Mouse (Mus musculus): Measurements from ENCODE around the gene Eid1. TPM values are rescaled to one million over a fixed set of nuclear protein-coding genes. Genes with fewer than 3 reads are reported as not detected.
A peak's percentile ranks its signal among the peaks of the same experiment; 100 is the strongest.

The Eid1 gene
- total RNA-seq, 2 experiments from 2014 or later, result 209 to 229 TPM

DNA sequence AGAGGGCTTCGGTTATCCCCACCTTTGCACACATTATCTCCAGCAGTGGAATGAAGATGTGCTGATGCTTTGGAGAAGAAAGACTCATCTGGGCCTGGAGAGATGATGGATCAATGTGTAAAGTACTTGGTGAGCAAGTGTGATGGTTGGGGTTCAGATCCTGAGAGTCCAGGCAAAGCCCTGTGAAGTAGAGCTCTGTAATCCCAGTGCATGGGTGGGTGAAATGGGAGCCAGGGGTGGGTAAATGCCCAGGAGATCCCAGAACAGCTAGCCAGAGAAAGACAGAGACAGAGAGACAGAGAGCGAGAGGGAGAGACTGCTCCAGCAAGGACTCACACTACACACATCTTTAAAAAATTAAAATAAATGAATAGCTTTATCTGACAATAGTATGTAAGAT lies 19.6 kb upstream of the Eid1 start:
- intact Hi-C loops (cut with DNase I), result no loop called here
- DNase-seq (ENCODE audit: extremely low spot score in 1 of 2, low spot score in 2 of 2), result no peak
- no peak overlapping the region for H3K4me3 ChIP-seq
- no peak overlapping the region for H3K27ac ChIP-seq
- TF ChIP-seq CTCF (IDR thresholded peaks at IDR 0.05), result no peak

DNA sequence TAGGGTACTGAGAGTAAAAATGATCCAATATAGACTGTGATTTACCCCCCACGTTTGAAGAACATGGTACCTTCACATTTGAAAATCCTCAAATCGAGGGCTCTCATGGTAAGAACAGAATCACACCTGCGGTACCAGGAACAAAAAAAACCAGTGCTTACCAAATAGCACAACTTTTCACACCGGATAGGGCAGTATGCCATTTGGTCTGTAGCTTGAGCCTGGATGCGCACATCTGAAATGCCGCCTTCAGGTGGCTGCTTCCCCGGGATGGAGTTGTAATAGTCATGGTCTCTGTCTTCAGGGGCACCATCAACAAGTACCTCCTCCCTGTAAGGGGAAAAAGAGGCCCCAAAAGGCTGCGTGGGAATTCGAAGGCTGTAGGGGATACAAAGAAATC lies 17.5 kb upstream of the Eid1 start:
- Histone ChIP-seq H3K4me3 (no peak overlapping the region), H3K27ac (no peak overlapping the region)
- no peak for DNase-seq (ENCODE audit: extremely low spot score in 1 of 2, low spot score in 2 of 2)
- TF ChIP-seq CTCF (IDR thresholded peaks at IDR 0.05), result no peak
- intact Hi-C loops (cut with DNase I), result no loop called here

DNA sequence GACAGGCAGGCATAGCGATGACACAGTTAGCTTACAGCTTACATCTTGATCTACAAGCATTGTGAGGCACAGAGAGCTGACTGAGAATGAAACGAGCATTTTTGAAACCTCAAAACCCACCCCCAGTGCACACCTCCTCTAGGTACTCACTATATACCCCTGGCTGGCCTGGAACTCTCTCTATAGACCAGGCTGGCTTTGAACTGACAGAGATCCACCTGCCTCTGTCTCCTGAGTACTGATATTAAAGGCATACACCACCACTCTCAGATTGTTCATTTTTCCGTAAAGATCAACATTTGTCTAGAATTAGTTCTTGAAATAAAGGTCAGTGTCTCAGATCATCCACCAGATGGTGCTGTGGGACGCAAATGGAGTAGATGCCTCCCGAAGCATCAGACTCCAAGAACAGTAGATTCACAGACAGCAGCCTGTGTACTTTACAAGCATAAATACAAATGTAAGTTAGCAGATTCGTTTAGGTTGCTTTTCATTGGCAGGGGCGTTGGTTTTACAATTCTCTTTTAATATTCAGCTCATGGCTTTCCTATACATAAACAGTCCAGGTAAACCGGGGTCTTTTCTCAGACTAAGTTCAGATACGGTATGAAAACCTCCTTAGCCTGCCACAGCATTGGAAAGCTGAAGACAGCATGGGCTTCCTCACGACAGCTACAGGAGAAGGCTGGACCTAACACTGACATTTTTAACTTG lies 12.9 kb upstream of the Eid1 start:
- intact Hi-C loops (cut with DNase I), result loop anchor here (1.0 to 5.0 kb wide), 3 partner anchors 71 to 861 kb away; no protein-coding TSS in a partner anchor
- DNase-seq (ENCODE audit: extremely low spot score in 1 of 2, low spot score in 2 of 2), result peak; percentile 62 to 69
- Histone ChIP-seq H3K27ac (no peak overlapping the region), H3K4me3 (0 out of 2 replicates have a peak overlapping the region, but pooled peaks have one; percentile 19)
- TF ChIP-seq CTCF (IDR thresholded peaks at IDR 0.05), result peak; percentile 84

DNA sequence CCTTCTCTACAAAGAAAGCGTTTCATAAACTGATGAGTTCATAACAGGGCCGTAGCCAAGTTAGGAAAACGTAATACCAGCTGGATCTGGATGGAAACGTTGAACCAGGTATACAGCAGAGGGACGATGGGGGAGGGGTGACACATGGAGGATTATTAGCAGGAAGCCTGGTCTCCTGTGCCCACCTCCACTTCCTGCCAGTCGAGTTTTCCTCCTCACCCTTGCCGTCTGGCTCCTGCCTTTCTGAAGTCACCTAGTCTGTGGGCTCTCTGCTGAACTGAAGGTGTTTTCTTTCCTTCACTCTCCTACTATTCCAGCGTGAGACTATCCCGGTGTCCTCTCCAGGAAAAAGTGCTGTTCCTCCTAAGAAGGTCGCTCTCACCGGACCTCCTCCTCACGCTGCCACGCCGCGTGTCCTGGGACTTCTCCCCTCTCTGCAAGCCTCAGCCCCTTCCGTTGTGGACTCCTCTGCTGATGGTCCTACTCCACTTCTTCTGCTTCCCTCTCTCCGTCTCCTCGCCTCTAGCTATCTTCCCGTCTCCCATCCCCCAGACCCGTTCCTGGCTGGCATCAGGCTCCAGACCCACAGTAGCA lies 12.3 kb upstream of the Eid1 start:
- TF ChIP-seq CTCF (IDR thresholded peaks at IDR 0.05), result no peak
- Histone ChIP-seq H3K27ac (no peak overlapping the region), H3K4me3 (no peak overlapping the region)
- no peak for DNase-seq (ENCODE audit: extremely low spot score in 1 of 2, low spot score in 2 of 2)
- intact Hi-C loops (cut with DNase I), result loop anchor here (1.0 to 5.0 kb wide), 3 partner anchors 71 to 860 kb away; no protein-coding TSS in a partner anchor

DNA sequence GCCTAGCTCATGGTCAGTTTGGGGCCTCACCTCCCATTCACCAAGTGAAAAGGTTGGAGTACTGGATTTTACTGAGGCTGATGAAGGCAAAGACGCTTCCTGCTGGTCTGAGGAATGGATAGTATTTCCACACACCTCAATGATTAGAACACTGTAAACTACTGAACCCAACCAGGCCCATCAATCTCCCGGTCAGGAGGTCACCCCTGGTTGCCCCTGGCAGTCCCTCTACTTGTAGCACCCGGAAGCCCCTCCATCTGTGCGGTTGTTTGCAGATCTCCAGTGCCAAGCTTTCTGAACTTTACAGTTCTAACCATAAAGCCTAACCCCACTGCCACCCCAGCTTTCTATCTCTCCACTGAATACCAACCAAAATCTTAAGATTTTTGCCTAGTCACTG lies 11.7 kb upstream of the Eid1 start:
- intact Hi-C loops (cut with DNase I), result loop anchor here (2.0 to 5.0 kb wide), 2 partner anchors 701 to 860 kb away; no protein-coding TSS in a partner anchor
- no peak for TF ChIP-seq CTCF (IDR thresholded peaks at IDR 0.05)
- DNase-seq (ENCODE audit: extremely low spot score in 1 of 2, low spot score in 2 of 2), result no peak
- Histone ChIP-seq H3K4me3 (no peak overlapping the region), H3K27ac (no peak overlapping the region)

DNA sequence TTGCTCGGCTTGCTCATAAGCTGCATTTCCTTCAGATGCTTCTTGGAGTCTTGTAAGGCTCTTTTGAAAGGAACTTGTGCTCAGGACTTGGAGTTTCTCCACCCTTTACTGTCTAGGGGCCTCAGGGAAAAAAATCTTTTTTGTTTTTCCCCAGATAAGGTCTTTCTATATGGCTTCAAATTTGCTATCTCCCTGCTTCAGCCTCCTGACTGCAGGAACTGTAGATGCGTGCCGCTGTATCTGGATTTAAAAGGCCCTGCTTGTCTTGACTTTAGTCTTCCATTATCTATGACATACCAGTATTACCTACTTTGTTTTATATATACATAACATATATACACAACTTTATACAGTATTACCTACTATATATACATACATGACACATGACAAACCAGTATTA lies 10.4 kb upstream of the Eid1 start:
- intact Hi-C loops (cut with DNase I), result loop anchor here (5.0 kb wide), 1 partner anchor 700 kb away; no protein-coding TSS in a partner anchor

DNA sequence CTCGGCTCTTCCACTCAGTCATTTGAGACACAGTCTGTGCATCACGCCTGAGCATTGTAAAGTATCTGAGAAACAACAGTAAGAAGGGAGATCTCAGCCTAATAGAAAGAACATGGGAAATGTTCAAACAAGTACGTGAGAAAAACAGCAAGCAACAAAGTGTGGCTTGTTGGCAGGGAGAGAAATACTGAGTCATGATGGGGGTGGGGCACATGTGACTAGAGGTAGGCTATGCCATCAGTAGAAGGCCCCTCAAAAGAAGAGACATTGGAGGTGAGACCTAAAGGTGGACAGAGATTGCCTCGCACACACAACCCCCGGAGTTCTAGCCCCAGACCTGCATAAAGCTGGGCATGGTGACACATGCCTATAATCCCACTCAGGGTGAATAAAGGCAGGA lies 7.7 kb upstream of the Eid1 start:
- no peak overlapping the region for H3K4me3 ChIP-seq
- intact Hi-C loops (cut with DNase I), result no loop called here
- TF ChIP-seq CTCF (IDR thresholded peaks at IDR 0.05), result no peak
- no peak for DNase-seq (ENCODE audit: extremely low spot score in 1 of 2, low spot score in 2 of 2)
- H3K27ac ChIP-seq, result no peak overlapping the region

More for the DNA sequence above, 10.4 kb upstream of the Eid1 start:
- Histone ChIP-seq H3K4me3 (no peak overlapping the region), H3K27ac (no peak overlapping the region)
- TF ChIP-seq CTCF (IDR thresholded peaks at IDR 0.05), result no peak
- no peak for DNase-seq (ENCODE audit: extremely low spot score in 1 of 2, low spot score in 2 of 2)

DNA sequence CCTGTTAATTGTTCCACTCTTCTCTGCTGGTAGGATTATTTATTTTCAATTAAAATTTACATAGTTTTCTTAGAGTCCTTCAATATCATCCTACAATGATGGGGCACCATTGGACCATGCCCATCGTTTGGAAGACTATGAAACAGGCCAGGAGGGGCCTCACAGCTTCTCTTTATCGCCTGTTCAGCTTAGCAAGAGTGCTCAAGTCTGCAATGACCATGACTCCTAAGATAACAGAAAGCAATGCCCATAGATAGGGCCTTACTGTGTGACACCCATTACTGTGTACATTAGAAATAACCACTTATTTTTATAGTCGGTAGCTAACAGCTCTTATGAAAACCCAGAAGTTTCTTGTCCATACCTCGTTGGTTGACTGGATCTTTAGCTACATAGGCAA lies 7.0 kb upstream of the Eid1 start:
- TF ChIP-seq CTCF (IDR thresholded peaks at IDR 0.05), result no peak
- no peak overlapping the region for H3K27ac ChIP-seq
- no peak overlapping the region for H3K4me3 ChIP-seq
- DNase-seq (ENCODE audit: extremely low spot score in 1 of 2, low spot score in 2 of 2), result no peak
- intact Hi-C loops (cut with DNase I), result no loop called here

DNA sequence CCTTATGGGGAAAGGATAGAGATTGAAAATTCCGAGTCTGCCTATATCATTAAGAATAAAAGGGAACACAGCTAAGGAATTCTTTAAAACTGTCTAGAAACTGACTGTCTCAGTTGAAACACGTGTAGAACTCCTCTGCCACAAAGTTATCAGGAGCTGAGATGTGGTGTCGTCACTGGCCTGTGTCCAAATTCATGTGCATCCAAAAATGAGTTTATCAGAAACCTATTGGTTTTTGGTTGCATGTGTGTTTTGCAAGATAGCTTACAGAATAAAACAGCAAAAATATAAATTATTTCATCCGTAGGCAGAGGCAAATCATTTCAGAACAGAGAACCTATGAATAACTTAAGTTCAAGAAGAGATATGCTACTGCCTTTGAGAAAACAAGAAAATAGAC lies 6.2 kb upstream of the Eid1 start:
- Histone ChIP-seq H3K27ac (no peak overlapping the region), H3K4me3 (no peak overlapping the region)
- DNase-seq (ENCODE audit: extremely low spot score in 1 of 2, low spot score in 2 of 2), result no peak
- intact Hi-C loops (cut with DNase I), result no loop called here
- no peak for TF ChIP-seq CTCF (IDR thresholded peaks at IDR 0.05)

DNA sequence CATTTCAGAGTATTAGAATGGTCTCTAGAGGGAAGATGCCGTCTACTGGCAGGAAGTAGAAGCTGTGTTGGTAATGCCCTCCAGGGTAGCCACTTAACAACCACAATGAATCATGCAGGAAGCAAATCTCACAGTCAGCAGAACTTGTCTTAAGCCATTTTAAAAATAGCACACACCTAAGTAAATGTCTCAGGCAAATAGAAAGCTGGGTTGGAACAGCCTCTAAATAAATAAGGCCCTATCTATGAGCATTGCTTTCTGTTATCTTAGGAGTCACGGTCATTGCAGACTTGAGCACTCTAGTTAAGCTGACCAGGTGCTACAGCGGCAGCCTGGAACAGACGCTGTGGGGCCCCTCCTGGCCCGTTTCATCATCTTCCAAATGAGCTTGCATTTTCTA lies 5.7 kb upstream of the Eid1 start:
- Histone ChIP-seq H3K4me3 (no peak overlapping the region), H3K27ac (no peak overlapping the region)
- TF ChIP-seq CTCF (IDR thresholded peaks at IDR 0.05), result no peak; the same call in 1 of the 2 replicates
- intact Hi-C loops (cut with DNase I), result no loop called here
- DNase-seq (ENCODE audit: extremely low spot score in 1 of 2, low spot score in 2 of 2), result no peak

DNA sequence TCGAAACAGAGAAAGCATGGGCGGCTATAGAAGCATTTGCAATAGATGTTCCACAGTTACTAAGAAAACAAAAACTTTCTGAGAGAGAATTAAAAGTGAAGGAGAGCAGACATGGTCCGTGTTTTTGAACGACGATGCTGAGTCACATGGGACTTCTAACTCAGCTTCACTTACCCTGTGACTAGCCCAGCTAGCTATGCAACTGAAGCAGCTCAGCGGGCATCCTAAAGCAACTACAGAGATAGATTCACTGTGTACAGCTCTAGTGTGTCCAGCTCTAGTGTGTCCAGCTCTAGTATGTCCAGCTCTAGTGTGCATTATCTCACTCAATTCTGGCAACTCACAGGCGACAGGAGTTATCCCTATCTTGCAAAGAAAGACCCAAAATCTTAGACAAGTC lies 5.2 kb upstream of the Eid1 start:
- intact Hi-C loops (cut with DNase I), result no loop called here

DNA sequence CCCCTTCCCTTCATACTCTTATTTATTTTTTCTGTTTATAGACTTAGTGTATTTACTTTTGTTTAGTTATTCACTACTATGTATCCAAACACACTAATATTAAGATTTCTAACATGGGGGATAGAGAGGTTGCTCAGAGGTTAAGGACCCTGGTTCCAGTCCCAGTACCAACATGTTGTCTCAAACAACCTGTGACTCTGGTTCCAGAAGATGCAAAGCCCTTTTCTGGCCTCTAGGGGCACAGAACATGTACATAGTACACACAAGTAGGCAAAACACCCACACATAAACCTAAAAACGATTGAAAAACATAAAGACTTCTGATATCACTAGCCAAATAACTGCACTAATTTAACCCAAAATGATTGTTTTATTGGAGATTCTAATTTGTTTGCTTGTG lies 2.0 kb upstream of the Eid1 start:
- TF ChIP-seq CTCF (IDR thresholded peaks at IDR 0.05), result peak; percentile 41
- no peak for DNase-seq (ENCODE audit: extremely low spot score in 1 of 2, low spot score in 2 of 2)
- intact Hi-C loops (cut with DNase I), result loop anchor here (5.0 kb wide), 1 partner anchor 151 kb away; no protein-coding TSS in a partner anchor
- Histone ChIP-seq H3K27ac (no peak overlapping the region), H3K4me3 (no peak overlapping the region)

More for the DNA sequence above, 5.2 kb upstream of the Eid1 start:
- no peak for TF ChIP-seq CTCF (IDR thresholded peaks at IDR 0.05)
- Histone ChIP-seq H3K4me3 (no peak overlapping the region), H3K27ac (no peak overlapping the region)
- no peak for DNase-seq (ENCODE audit: extremely low spot score in 1 of 2, low spot score in 2 of 2)
